Mouse (Mus musculus): ENCODE results near the gene Vmn2r94.

The Vmn2r94 gene

DNA sequence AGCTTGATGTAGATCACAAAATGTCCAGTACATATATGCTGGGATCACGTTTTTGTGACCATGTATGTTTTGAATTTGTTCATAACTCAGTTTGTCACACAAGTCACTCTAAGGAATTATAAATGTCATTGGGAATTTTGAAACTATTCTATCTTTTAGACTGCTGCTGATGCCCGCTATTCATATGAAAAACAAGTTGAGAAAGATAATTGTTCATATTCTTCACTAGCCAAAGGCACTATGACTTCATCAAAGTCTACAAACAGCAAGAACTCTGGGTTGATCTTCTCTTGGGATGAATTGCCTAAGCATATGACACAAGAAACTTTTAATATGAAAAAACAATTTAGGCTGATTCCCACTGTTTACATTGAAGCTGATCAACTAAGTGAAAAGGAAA lies at the start of gene Vmn2r94:
Gene Vmn2r94, minus strand, starts transcription at position 101 of the 400 bp plus-strand sequence.
- no peak for DNase-seq (ENCODE audit: low spot score in 2 of 2)

- no peak for DNase-seq (ENCODE audit: low spot score in 2 of 2)
Observed at GRCm38 (mm10) chr17:18323031-18323430, 45.5 kb upstream of the Vmn2r94 start.

- DNase-seq (ENCODE audit: low spot score in 2 of 2), result no peak
Observed at GRCm38 (mm10) chr17:18297799-18298198, 20.2 kb upstream of the Vmn2r94 start, which contains the start of gene Vmn2r93. TSS of gene Vmn2r93 (plus strand) at chr17:18298099.

- no peak for DNase-seq (ENCODE audit: low spot score in 2 of 2)
Observed at GRCm38 (mm10) chr17:18236931-18237330, 40.6 kb downstream of the Vmn2r94 start.

- DNase-seq (ENCODE audit: low spot score in 2 of 2), result no peak
Observed at GRCm38 (mm10) chr17:18231996-18232395, 45.6 kb downstream of the Vmn2r94 start.

DNA sequence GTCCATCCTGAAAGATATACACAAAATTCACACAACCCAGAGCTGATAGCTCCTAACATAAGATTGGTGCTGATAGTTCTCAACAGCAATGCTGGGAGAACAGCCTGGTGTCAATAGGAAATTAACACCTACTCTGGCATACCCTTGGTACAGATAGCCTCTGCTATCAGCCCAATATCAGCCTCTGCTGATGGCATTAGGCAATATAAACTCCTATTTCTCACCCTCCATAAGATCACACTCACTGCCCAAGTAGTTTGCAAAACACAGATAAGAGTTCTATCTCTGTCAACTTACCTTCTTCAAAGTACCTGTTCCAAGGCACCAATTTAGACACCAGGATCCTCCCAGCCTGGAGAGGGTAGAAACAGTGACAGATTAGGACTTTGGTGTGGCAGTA lies 56.3 kb downstream of the Vmn2r94 start:
- DNase-seq (ENCODE audit: low spot score in 2 of 2), result no peak
